Mouse (Mus musculus): ENCODE data around the gene Syt12.

Gene Syt12

DNA sequence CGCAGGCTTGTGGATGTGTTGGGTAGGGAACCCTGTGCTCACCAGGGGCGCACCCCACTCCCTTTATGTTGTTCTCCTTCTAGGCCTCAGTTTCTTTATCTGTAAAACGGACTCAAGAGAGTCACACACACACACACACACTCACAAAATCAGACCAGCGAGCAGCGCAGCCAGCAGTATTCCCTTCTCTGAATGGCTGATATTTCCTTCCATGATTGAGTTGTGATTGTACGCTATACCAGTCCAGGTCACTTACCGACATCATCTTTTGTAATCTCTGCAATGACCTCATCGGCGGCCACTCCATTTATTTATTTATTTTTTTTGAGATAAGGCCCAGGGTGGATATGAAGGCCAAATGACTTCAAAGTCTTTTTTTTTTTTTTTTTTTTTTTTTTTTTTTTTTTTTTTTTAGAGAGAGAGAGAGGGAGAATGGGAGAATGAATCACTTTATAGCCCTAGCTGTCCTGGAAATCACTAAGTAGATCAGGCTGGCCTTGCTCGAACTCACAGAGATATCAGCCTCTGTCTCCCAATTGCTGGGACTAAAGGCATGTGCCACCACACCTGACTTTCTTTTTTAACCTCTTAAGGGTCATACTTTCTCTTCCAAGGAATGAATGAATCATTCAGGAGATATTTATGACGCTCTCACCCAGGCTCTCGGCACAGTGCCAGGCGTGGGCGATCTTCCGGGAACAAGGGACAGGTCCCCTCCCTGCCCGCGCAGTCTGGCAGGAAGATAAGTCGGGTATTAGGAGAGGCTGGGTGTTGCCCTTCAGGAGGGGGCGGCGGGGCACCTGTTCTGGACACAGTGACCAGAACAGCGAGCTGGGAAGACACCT lies at the start of gene Syt12:
Gene Syt12, minus strand, starts transcription at position 103 of the 845 bp plus-strand sequence.
- DNase-seq: peak; percentile 87 to 90

DNA sequence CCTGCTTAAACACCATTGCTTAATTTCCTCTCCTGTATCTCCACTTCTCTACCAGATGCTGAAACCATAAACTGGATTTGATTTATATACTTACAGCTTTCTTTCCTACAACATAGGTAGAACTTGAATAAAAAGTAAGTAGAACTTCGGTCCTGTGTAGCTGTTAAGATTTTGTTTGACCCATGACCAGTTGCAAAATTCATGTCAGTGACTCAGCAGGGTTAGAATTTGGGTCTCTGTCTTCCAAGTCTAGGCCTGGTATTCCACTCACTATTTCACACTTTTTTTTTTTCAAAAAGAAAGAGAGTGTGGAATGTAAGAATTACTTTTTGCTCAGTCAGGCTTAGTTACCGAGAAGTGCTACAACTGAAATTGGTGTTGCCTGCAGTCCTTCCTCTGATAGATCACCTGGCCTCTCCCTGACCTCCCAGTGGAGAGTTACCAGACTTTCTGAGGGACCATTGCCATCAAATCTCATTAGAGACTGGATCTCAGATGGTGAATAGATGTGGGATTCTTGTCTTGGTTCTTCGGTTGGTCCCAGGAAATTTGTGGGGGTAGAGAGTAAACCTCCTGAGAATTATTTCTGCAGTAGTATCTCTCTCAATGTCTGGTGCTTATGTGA lies 44.3 kb upstream of the Syt12 start:
- DNase-seq: no peak

DNA sequence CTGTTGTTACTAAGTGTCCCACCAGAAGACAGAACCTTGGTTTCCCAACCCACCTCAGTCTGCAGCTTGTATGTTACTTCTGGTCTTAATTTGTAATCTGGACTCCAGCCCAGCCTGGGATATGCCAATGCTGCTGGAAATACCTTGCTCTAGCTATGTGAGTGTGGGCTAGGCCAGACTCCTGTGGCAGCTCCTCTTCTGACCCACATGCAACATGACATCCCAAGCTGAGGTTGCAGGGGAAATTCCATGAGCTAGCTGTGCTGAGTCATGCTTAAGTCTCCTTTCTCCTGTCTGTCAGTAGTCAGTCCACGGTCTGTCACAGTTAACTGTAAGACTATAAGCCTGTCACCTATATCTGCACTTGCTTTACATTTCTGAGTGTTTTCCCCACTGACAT lies 40.2 kb upstream of the Syt12 start:
- DNase-seq: no peak

DNA sequence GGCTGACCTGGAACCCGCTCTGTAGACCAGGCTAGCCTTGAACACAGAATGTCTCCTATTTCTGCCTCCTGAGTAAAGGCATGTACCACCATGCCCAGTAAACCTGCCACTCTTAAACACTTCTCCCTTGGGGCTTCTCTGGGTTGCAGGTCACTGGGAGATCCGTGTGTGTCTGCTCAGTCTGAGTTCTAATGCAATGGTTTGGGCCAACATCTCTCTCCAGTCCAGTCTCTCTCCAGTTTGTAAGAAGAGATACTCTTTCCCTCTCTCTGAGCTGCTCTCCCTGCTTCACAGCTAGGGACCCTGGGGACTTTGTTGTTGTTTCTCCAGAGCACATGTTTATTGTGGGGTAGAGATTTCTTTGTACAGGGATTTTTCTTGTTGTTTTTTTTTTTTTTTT lies 39.0 kb upstream of the Syt12 start:
- no peak for DNase-seq

DNA sequence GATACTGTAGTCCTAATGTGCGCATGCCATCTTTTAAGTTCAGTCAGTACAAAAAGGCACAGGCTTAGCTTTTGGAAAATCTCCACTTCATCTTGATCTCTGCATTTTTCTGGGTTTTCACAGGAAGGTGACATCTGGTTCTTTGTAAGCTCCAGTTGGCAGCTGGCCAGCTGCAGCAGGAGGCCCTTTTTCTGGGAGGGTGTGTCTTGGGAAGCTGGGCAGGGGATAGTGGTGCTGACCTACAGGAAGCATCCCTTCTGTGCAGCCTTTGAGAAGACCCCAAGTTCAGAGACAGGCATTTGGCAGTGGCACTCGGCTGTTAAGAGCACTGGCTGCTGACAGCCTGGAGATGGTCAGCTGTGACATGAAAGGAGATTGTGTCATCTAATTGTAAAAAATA lies 38.5 kb upstream of the Syt12 start:
- peak in 1 of 2 experiments; percentile 54 for DNase-seq

DNA sequence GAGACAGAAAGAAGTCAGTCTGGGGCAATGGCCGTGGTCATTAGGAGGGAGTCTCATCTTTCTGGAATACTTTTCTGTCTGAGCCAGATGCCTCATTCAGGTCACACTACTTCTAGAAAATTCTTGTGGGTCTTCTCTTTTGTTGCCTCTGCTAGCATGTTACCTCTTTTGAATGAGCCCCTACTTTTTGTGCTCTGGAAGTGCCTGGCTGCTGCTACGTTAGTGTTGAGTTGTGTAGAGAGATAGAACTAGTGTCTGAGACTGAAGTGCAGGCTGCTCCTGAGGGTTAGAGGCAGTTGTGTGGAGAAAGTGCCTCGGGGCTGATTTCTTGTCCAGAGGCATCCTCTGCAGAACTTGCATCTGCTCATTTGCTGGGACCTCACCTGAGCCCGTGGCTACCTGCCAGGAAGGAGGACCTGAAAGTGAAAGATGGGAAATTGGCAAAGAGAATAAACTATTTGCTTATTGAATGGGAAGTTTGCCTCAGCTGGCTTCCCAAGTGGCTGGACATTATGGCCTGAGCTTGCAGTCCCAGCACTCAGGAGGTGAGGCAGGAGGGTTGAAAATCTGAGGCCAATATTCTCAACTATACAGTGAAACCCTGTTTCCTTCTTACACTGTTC lies 36.1 kb upstream of the Syt12 start:
- no peak for DNase-seq

DNA sequence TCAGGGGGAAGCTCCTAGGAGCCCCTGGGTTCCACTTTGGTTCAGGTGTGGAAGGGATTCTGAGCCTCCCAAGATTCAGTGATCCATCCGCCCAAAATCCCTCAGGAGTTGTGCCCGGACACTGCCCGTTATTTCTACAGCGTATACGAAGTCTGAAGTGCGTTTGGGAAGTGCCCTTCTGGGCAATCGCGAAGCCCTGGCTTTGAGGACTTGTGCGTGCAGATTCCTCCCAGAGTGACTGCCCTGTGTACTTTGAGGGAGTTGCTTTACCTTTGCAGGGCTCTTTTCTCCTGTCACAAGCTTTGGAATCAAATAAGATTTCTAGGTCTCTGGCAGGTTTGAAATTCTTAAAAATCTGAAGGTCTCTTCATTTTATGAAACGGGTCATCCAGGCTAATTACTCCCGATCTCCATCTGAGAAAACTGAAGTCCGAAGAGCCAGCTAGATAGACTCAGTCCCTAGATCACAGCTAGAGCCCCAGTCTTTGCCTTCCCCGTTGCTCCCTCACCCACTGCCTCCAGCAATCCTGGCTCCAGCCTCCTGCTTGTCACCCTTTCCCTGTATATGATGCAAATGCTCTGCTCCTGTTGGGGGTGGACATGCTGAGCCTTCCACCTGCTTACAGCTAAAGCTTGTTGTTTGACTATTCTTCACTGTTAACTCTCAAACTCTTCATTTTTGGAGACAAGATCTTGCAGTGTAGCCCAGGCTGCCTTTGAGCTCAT lies 34.0 kb upstream of the Syt12 start:
- DNase-seq: no peak

DNA sequence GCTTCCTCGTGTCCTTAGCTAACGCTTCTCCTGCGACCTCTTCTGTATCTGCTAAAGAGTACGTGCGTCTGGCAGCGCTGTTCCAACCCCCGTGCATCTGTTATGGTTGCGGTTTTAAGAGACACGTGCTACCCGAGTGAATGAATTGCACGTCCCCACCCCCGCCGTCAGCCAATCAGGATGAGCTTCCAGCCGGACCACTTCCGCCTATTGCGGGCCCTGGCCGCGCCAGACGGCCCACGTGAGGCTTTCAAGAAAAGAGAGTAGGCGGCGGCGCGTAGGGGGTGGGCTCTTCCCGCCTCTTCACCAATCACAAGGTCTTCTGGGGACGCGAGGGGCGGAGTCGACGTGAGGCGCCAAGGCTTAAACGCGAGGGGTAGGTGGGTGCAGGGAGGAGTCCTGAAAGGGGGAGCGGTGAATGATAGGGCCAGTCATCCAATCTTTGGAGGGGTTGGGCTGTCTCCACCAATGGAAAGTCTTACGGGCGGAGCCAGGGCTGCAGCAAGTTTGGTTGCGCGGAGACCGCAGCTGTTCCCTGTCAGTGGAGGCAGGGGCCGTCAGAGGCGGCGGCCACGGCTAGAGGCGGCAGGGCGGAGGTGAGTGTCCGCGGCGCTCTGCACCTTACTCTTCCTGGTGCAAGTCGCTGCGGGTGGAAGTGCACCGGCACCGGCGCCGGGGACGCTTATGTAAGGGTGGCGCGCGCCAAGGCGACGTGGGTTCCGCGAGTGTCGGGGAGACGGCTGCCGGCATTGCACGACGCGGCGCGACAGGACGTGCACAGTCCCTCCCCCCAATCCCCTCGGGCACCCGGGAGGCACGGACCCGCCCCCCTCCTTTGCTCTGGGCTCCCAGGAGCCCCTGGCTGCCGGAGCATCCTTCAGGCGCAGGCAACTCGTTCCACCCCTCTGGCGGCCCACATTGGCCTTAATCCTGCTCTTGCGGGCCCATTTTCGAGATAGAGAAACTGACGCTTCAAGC lies 33.0 kb upstream of the Syt12 start, which contains the start of gene Pcx:
Gene Pcx, plus strand, starts transcription at position 487 of the 978 bp plus-strand sequence.
- peak; percentile 99 for DNase-seq

DNA sequence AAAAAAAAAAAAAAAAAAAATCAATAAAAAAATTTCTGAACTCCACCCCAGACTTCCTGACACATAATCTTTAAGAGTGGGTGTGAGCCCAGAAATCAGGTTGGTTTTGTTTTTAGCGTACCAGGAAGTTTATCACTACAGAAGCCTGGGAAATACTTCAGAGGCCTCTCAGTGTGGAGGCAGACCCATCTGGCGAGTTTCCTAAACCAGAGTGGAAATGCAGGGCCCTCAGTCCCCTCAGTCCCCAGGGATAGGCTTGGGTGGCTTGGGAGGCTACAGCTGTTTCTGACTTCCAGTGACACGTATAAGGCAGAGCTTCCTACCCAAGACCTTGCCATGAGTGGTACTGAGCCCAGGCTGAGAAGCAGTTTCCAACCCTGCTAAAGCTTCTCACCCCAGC lies 30.5 kb upstream of the Syt12 start:
- no peak for DNase-seq

DNA sequence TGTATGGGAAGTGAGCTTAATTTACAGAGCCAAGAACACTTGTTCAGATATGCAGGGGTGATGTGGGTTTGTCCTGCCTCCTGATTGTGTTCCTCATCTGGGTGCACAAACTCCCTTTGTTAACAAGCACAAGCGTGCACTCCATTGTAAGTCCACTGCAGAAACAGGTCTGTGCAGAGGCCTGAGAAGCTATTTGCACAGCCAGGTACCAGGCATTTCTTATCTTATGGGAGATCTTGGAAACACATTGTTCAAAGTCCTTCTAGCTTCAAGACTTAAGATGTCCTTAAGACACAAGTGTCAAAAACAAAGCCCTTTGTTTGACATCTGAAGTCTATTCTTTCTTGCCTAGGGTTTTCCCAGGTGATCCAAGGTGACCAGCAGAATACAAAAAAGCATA lies 27.6 kb upstream of the Syt12 start:
- DNase-seq: no peak

DNA sequence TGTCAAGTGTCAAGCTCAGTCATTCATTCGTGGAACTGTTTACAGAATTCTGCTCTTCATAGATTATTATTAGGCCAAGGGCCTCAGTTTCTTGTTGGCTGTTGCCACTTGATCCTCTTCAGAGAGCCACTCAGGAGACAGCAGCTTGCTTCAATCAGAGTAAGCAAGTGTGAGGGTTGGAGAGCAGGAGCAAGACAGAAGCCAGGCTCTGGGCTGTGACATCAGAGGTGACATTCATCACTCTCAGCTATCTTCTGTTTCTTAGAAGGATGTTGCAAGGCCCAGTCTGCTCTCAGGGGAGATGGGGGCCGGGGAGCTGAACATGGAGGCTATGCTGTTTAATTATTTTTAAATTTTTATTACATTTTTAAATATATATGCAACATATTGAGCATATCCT lies 25.5 kb upstream of the Syt12 start:
- DNase-seq: no peak

DNA sequence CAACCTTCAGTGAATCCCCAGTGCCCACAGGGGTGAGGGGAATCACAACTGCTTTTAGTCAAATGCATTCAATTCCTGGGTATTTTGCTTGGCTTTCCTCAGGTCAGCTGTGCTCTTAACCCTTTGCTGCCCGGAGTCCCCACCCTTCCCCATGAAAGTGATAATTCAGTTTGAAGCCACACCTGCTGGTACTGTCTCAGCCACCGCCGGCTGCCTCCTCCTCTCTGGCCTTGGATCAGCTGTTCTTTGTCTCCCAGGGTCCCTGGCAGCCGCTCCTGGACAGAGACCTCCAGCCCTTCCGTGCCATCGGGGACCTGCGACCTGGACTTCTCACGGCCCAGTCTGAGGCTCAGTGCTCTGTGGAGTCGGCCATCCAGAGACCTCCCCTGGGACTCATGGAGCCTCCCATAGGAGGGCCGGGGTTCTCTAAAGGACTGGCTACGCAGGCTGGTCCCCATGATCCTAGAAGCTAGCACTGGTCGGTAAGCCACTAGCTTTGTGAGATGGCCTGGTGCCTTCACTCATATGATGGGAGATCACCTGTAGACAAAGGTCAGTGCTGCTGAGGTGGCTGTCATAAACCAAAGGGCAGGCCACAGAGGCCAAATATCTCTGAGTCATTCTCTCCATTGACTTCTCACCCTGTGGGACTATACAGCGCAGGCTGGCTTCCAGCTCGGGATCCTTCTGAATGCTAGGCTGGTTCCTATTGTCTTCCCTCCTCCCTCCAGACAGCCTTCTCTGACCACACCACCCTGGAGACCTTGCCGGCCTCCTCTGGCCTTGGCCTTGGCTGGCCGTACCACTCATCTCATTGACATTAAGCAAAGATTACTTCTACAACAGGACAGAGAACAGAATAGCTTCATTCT lies 21.1 kb upstream of the Syt12 start, which contains the start of gene 2010003K11Rik:
Gene 2010003K11Rik, minus strand, starts transcription at position 522 of the 872 bp plus-strand sequence.
- peak; percentile 26 to 55 for DNase-seq

DNA sequence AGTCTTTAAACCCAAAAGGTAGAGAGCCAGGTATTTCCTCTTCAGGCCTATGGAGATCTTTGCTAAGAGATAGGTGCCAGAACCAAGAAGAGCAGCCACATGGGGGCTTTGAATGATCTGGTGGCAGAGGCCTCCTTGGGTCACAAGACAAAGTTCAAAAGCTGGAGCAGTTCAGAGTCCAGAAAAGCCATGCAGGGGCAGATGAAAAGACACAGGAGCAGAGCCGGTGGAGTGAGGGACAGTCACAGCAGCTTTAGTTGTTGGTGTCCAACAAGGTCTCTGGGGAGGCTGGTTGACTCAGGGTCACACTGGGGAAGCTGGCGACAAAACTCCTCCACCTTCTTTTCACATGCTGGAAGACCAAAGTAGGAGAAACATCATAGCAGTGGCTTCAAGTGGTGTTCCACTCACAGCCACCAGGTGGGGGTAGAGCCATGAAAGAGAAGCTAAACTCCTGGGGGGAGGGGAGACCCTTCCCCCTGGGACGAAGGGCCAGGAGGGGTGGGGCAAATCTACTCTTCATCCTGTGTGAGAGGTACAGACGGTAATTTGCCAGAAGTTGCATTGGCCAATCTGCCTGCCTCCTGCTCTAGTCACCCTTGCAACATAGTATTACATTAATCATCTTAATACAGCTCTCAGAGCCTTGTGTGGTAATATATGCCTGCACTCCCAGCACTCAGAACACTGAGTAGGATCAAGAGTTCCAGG lies 20.2 kb upstream of the Syt12 start:
- DNase-seq: peak; percentile 89 to 94

DNA sequence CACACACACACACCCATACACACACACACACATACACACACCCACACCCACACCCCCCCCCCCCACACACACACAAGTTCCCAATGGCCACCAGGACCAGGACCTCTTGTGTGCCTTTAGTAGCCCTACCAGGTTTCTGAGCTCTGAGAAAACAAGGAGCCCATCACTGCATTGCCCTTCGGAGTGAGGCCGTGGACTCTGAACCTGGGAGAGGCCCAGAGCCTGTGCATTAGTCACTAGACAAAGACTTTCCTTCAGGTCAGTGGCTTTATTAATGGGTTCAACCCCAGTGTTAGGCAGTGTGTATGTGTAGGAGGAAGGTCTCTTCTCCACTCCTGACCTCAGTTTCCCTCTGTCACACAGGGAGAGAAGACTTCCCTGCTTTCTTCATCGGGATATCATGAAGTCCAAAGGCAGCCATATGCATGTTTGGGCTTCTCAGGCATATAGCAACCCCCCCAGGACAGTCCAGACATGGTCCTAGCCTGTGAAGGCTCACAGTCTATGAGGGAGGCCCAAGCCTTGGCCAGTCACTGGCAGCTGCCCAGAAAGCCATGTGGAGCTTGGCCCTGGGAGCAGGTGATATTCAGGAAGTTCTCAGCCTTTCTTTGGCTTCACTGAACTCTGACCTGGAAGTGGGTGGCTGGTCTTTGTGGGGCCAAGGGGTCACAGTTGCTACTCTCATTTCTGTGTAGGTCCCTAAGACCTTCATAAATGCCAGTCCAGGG lies 19.5 kb upstream of the Syt12 start:
- DNase-seq: peak; percentile 67 to 69

DNA sequence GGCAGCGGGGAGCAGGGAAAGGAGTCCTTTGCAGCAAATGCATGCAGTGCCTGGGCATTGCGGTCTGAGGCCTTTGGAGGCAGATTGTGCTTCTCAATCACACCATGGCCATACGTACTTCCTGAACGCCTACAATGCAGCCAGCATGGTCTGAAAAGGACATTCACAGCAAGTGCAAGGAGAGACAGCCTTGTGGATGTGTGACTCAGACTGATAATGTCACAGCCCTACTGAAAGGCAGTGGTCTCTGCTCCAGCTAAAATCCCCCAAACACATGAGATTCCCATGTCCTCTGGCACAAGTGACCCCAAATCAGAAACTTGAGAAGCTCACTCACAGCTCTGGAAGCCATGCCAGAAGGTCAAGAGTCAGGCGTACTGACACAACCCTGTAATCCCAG lies 18.6 kb upstream of the Syt12 start:
- DNase-seq: no peak

DNA sequence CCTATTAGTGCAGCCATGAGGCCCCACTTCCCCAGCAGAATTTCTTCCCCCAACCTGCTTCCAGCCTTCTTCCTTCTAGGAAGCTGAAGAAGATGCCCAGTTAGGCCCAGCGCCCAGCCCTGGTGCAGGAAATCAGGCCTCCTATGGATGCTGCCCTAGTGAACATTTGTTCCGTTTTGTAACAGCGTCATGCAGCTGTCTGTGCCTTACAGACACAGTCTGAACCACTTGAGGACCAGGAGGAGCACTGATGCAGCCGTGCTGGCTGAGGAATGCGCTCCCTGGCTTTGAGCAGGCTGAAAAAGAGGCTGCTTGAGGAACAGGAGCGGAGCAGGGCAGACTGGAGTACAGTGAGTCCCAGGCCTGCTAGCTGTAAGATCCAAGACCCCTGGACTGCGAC lies 17.5 kb upstream of the Syt12 start:
- peak in 1 of 2 experiments; percentile 44 for DNase-seq

DNA sequence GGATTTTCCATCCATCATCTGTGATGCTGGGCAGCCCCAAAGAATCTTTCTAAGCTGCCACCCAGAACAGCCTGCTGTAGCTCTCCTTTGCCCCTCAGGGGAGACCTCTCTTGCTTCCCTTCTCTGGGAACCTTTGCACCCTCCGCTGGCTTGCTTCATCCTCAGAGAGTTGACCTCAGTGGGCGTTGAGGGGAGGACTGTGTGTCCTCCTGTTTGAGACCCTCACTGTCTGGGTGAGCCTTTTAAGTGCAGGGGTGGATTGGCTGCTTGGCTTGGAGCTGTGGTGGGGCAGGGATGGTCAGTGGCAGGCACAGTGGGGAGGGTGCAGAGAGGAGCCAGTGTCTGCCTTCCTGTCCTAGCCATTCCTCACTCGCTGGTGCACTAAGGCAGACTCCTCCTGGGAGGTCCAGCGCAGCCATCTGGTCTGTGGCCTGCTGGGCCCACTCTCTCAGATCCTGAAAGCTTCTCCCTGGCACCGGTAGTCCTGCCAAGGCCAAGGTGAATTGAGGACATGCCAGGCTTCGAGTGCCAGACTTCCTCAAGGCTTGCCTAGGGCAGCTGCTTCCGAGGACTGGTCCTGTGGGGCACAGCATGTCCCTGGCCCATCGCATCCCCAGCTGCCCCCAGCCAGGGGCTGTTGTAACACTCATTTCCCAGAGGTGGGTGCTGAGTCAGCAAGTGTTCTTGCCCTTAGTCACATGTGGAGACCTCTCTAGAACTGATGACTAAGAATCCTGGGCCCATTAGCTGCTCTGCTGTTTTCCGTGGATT lies 15.5 kb upstream of the Syt12 start:
- DNase-seq: peak; percentile 97 to 98

DNA sequence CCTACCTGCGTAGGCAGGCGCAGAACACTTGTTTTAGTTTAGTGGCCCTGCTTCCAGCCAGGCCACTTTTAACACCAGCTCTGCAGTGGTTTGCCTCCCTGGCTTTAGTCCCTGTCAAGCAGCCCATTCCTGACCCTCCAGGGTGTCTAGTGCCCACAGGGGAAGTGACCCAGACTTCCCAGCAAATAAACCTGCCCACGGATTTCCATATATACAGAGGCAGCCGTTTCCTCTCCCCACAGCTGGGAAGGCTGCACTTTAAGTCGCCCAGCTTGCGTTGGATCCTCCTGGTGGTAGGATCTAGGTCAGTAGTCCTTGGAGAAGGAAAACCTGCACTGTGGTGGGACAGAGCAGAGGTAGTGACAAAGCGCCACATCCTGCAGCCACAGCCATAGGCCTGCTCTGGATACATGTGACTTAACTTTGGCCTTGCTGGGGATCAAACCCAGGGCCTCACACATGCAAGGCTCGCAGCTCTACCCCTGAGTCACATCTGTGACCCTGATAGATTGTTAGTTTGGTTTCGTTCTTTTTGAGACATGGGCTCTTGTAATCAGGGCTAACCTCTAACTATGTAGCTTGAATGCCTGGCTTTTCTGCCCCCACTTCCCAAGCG lies 13.9 kb upstream of the Syt12 start:
- DNase-seq: no peak
